Mouse (Mus musculus) midbrain, embryonic 10.5 days (tissue): ENCODE measurements around the gene Tbx10. TPM values are rescaled to one million over a fixed set of nuclear protein-coding genes. Genes with fewer than 3 reads are reported as not detected.
"Not testable (repeated sequence)": the region's sequence is repeated elsewhere in the genome, so short reads cannot be mapped to it uniquely, and the experiment has no call there.

Experiments used
- DNase-seq: peaks from one replicate; pipeline ENCODE4 v3.0.0-alpha.2; 2017; ENCODE audit warnings: low spot score
- H3K27ac ChIP-seq: fragments of 300-500 bp; sonication (generic); replicated peaks from 2 replicates; pipeline ENCODE4 v1.5.1; 2016; ENCODE audit warnings: mild to moderate bottlenecking
- H3K27me3 ChIP-seq: fragments of 300-500 bp; sonication (generic); 2 replicates; pipeline ENCODE4 v1.6.1; 2016; ENCODE audit warnings: low read depth, mild to moderate bottlenecking; ENCODE audit not compliant: poor library complexity, severe bottlenecking
- H3K36me3 ChIP-seq: fragments of 300-500 bp; sonication (generic); 2 replicates; pipeline ENCODE4 v1.6.1; 2016; ENCODE audit warnings: mild to moderate bottlenecking, moderate library complexity
- H3K4me1 ChIP-seq: fragments of 300-500 bp; sonication (generic); 2 replicates; pipeline ENCODE4 v1.6.1; 2016
- H3K4me3 ChIP-seq: fragments of 300-500 bp; sonication (generic); 2 replicates; pipeline ENCODE4 v1.5.1; 2016; ENCODE audit warnings: mild to moderate bottlenecking, moderate library complexity
- H3K9me3 ChIP-seq: fragments of 300-500 bp; sonication (generic); replicated peaks from 2 replicates; pipeline ENCODE4 v1.6.1; 2016; ENCODE audit warnings: mild to moderate bottlenecking
- WGBS: fragments of 180-500 bp; shearing (Covaris S2); methylation state at CpG from one replicate; pipeline ENCODE4 v1.1.7; 2016; 5-methylcytosine and 5-hydroxymethylcytosine counted together
- polyA plus RNA-seq: library from polyadenylated mRNA; unstranded; fragments of >200 nt; fragmentation: Nextera tagmentation; extraction: Ambion mirVana; gene quantifications from 2 replicates; pipeline ENCODE4 v1.2.1, GENCODE M21; 2016

Tbx10 gene
- polyA plus RNA-seq, 1 experiment from 2014 or later, result not detected

DNA sequence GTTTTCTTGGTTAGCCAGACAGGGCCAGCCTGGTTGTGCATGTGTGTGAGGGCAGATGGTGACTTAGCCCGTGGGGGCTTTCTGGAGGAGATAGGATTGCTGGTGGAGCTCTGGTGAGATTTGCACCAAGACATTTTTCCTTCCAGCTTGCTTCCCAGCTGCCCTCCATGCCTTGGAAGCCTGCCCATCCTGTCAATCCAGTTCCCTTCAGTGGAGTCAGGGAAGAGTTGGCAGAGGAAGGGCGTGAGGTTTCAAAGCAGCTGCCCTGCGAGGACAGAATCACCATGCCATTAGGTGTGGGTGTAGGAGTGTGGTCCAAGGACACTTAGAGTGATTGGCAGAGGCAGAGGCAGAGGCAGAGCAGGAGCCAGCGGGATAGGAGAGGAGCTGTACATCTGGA lies 34.1 kb upstream of the Tbx10 start, which contains the start of gene Aldh3b3:
Aldh3b3 (plus strand) TSS at position 176 of the 400 bp plus-strand sequence.
- H3K9me3 ChIP-seq, result no peaks in the 10 kb centered on the region

GRCm38 (mm10) chr19:3959030-3959429 lies 33.5 kb upstream of the Tbx10 start:
- Histone ChIP-seq H3K4me3 (no peak overlapping the region), H3K9me3 (no peaks in the 10 kb centered on the region), H3K27me3 (no peaks in the 10 kb centered on the region), H3K36me3 (no peaks in the 10 kb centered on the region), H3K27ac (no peak overlapping the region), H3K4me1 (no peaks in the 10 kb centered on the region)
- DNase-seq, result no peak

More for the DNA sequence above, 34.1 kb upstream of the Tbx10 start, which contains the start of gene Aldh3b3:
- 87% methylated on average over 4 of the region's 4 CpGs for WGBS
- Histone ChIP-seq H3K4me3 (no peak within 1 kb of the TSS), H3K4me1 (no peaks in the 10 kb centered on the region), H3K27me3 (no peaks in the 10 kb centered on the region), H3K27ac (no peak within 1 kb of the TSS), H3K36me3 (no peaks in the 10 kb centered on the region)
- no peak for DNase-seq

- Histone ChIP-seq H3K27me3 (no peaks in the 10 kb centered on the region), H3K9me3 (no peaks in the 10 kb centered on the region), H3K4me1 (no peaks in the 10 kb centered on the region), H3K36me3 (no peaks in the 10 kb centered on the region), H3K4me3 (no peak overlapping the region), H3K27ac (no peak overlapping the region)
- DNase-seq, result no peak
- WGBS, result 90% methylated on average over 5 of the region's 5 CpGs
Measured at GRCm38 (mm10) chr19:3960211-3960610, 32.3 kb upstream of the Tbx10 start.

DNA sequence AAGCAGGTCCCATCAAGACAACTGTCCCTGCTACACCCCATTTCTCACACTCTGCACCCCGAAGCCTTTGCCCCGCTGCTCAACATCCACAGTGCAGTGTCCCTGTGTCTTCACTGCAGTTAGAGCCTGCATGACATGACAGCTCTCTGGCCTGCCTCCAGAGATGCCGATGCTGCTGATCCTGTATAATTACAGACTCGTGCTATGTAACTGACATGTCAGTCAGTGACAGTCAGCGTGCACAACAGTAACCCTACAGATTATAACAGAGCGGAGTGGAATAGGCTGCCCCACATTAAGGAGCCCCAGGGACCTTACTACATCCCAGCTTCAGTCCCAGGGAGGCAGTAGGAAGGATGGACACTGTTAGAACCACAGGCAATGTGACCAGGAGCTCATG lies 30.7 kb upstream of the Tbx10 start:
- not testable (repeated sequence) for H3K9me3 ChIP-seq, DNase-seq, H3K27me3 ChIP-seq, H3K4me1 ChIP-seq, H3K27ac ChIP-seq, H3K36me3 ChIP-seq, H3K4me3 ChIP-seq
- 94% methylated on average over 6 of the region's 6 CpGs for WGBS

DNA sequence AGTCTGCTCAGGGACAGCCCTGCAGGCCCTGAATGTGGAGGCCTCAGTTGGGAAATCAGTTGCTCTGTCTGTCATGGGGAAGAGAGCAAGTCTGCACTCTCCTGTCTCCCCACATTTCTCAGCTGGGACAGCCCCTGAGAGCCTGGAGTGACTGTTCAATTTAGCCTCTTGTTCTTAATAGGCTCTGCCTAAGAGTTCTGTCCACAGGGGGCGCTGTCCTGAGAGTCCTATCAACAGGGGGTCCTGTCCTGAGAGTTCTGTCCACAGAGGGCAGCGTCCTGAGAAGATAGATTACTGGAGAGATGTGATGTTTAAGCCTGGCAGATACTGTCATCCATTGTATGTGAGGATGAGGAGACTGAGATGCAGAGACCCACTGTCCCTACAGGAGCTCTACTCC lies 30.1 kb upstream of the Tbx10 start:
- no peaks in the 10 kb centered on the region for H3K36me3 ChIP-seq
- H3K27ac ChIP-seq, result no peak overlapping the region
- no peaks in the 10 kb centered on the region for H3K27me3 ChIP-seq
- H3K4me3 ChIP-seq, result no peak overlapping the region
- no peak for DNase-seq
- 20% methylated on average over 2 of the region's 2 CpGs for WGBS
- no peaks in the 10 kb centered on the region for H3K9me3 ChIP-seq
- 0 out of 2 replicates have a peak, but pooled peaks cover 3% of the 10 kb centered on the region for H3K4me1 ChIP-seq

- Histone ChIP-seq H3K27ac (no peak overlapping the region), H3K36me3 (no peaks in the 10 kb centered on the region), H3K27me3 (no peaks in the 10 kb centered on the region), H3K9me3 (no peaks in the 10 kb centered on the region), H3K4me1 (0 out of 2 replicates have a peak, but pooled peaks cover 7% of the 10 kb centered on the region), H3K4me3 (no peak overlapping the region)
- DNase-seq, result no peak
- WGBS, result 77% methylated on average over 4 of the region's 4 CpGs
Measured at GRCm38 (mm10) chr19:3964030-3964429, 28.5 kb upstream of the Tbx10 start.

DNA sequence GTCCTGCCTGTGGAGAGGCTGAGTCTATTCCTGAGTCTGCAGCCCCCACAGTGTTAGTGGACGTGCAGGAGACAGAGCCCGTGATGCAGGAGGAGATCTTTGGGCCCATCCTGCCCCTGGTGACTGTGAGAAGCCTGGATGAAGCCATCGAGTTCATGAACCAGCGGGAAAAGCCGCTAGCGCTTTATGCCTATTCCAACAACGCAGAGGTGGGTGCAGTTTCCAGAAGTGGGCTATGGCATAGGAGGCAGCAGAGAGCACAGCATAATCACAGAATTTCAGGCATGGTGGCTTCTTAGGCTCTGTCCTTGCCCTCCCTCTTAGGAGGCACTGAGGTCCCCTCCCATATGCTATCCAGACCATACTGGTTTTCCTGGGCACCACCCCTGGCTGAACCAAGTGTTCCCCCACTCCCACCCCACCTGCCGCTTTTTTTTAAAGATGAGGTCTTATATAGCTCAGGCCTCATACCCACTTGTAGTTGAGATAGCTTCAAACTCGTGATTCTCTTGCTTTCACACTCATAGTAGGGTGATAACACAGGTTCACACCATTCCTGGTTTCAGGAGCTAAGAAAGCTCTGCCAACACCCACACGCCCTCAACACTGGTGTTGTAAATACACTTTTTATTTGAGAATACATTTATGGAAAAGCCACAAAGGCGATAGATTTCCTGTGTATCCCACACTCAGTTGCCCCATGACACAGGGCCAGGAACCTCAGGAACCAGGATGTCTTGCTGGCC lies 26.0 kb upstream of the Tbx10 start:
- WGBS, result 67% methylated on average over 11 of the region's 11 CpGs
- no peaks in the 10 kb centered on the region for H3K36me3 ChIP-seq
- no peak overlapping the region for H3K27ac ChIP-seq
- no peaks in the 10 kb centered on the region for H3K9me3 ChIP-seq
- DNase-seq, result no peak
- no peak overlapping the region for H3K4me3 ChIP-seq
- H3K27me3 ChIP-seq, result no peaks in the 10 kb centered on the region
- 0 out of 2 replicates have a peak, but pooled peaks cover 7% of the 10 kb centered on the region for H3K4me1 ChIP-seq

GRCm38 (mm10) chr19:3967258-3967657 lies 25.3 kb upstream of the Tbx10 start:
- H3K27me3 ChIP-seq, result no peaks in the 10 kb centered on the region
- H3K4me1 ChIP-seq, result 0 out of 2 replicates have a peak, but pooled peaks cover 9% of the 10 kb centered on the region
- no peak overlapping the region for H3K27ac ChIP-seq
- 76% methylated on average over 3 of the region's 3 CpGs for WGBS
- no peak for DNase-seq
- no peaks in the 10 kb centered on the region for H3K36me3 ChIP-seq
- H3K9me3 ChIP-seq, result no peaks in the 10 kb centered on the region
- no peak overlapping the region for H3K4me3 ChIP-seq

- no peak for DNase-seq
- no peaks in the 10 kb centered on the region for H3K36me3 ChIP-seq
- no peak within 1 kb of the TSS for H3K4me3 ChIP-seq
- H3K4me1 ChIP-seq, result peaks cover 11% of the 10 kb centered on the region
- H3K27me3 ChIP-seq, result no peaks in the 10 kb centered on the region; the same call in 1 of the 2 replicates
- no peaks in the 10 kb centered on the region for H3K9me3 ChIP-seq
- 58% methylated on average over 9 of the region's 9 CpGs for WGBS
- no peak within 1 kb of the TSS for H3K27ac ChIP-seq
Measured at GRCm38 (mm10) chr19:3972229-3972628, 20.3 kb upstream of the Tbx10 start, which contains the start of gene Aldh3b2. Gene Aldh3b2, plus strand, starts transcription at chr19:3972328.

- not testable (repeated sequence) for H3K27me3 ChIP-seq, H3K36me3 ChIP-seq, H3K27ac ChIP-seq, DNase-seq, H3K9me3 ChIP-seq, H3K4me3 ChIP-seq
- 88% methylated on average over 6 of the region's 6 CpGs for WGBS
- peaks cover 13% of the 10 kb centered on the region for H3K4me1 ChIP-seq
Measured at GRCm38 (mm10) chr19:3974608-3975007, 17.9 kb upstream of the Tbx10 start.

GRCm38 (mm10) chr19:3975866-3976265 lies 16.7 kb upstream of the Tbx10 start:
- no peak for DNase-seq
- Histone ChIP-seq H3K27me3 (no peaks in the 10 kb centered on the region; the same call in 1 of the 2 replicates), H3K27ac (no peak overlapping the region), H3K36me3 (no peaks in the 10 kb centered on the region), H3K4me3 (no peak overlapping the region), H3K9me3 (no peaks in the 10 kb centered on the region), H3K4me1 (peaks cover 21% of the 10 kb centered on the region)
- 85% methylated on average over 2 of the region's 2 CpGs for WGBS

DNA sequence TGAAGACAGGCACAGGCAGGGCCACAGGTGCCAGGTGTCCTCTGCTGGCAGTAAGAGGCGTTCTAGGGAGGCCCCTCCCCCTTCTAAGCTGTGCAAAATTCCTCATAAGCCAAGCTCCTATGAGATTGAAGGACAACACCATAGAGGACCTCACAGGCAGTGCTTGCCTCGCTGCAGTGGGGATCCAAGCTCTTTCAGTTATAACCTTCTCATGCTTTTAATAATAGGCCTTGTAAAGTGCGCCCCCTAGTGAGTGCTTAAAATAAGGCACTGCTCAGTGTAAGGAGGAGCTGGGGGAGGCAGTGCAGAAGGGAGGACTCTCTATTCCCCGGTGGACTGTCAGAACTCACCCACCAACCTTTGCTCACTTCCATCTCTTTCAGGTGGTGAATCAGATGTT lies 12.2 kb upstream of the Tbx10 start:
- no peaks in the 10 kb centered on the region for H3K9me3 ChIP-seq
- no peak overlapping the region for H3K4me3 ChIP-seq
- peak overlapping the region; percentile 65 for H3K27ac ChIP-seq
- H3K4me1 ChIP-seq, result peaks cover 46% of the 10 kb centered on the region
- peak; percentile 75 for DNase-seq
- WGBS, result 17% methylated on average over 4 of the region's 4 CpGs
- H3K36me3 ChIP-seq, result no peaks in the 10 kb centered on the region
- 0 out of 2 replicates have a peak, but pooled peaks cover 4% of the 10 kb centered on the region for H3K27me3 ChIP-seq

DNA sequence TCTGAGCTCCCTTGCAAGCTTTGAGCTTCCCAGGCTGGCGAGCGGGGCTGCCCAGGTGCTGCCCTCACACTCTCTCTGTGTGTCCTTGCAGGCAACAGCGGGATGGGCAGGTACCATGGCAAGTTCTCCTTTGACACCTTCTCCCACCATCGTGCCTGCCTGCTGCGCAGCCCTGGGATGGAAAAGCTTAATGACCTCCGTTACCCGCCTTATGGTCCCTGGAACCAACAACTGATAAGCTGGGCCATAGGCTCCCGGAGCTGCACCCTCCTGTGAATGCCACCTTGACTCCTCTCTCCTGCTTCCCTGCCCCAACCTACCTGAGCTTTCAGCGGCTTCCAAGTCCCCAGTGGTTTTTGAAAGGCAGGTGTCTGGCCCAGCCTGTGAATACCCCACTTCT lies 11.6 kb upstream of the Tbx10 start:
- WGBS, result 76% methylated on average over 9 of the region's 9 CpGs
- no peaks in the 10 kb centered on the region for H3K9me3 ChIP-seq
- peaks cover 52% of the 10 kb centered on the region for H3K4me1 ChIP-seq
- DNase-seq, result no peak
- no peaks in the 10 kb centered on the region for H3K36me3 ChIP-seq
- H3K27ac ChIP-seq, result no peak overlapping the region
- 0 out of 2 replicates have a peak, but pooled peaks cover 4% of the 10 kb centered on the region for H3K27me3 ChIP-seq
- no peak overlapping the region for H3K4me3 ChIP-seq
